Mouse (Mus musculus) hindbrain, embryonic 14.5 days (tissue): Measurements from ENCODE around the gene Lpar1. TPM values are rescaled to one million over a fixed set of nuclear protein-coding genes. Genes with fewer than 3 reads are reported as not detected.
A peak's percentile ranks its signal among the peaks of the same experiment; 100 is the strongest.

Experiments
- ATAC-seq: fragments of 200-750 bp; cut with Nextera tagmentation; 2 replicates; pipeline ENCODE4 v1.8.0; 2017; ENCODE audit warnings: moderate number of reproducible peaks, mild to moderate bottlenecking, moderate TSS enrichment, moderate library complexity; ENCODE audit not compliant: low FRiP score
- DNase-seq: peaks from one replicate; pipeline ENCODE4 v3.0.0-alpha.2; 2015; ENCODE audit warnings: low spot score
- H3K27ac ChIP-seq: fragments of 300-500 bp; sonication (generic); 2 replicates; pipeline ENCODE4 v1.5.1; 2014; ENCODE audit warnings: mild to moderate bottlenecking, moderate library complexity
- H3K27me3 ChIP-seq: fragments of 300-500 bp; sonication (generic); 2 replicates; pipeline ENCODE4 v1.6.1; 2014; ENCODE audit warnings: mild to moderate bottlenecking, low read length, mixed read lengths; ENCODE audit not compliant: control insufficient read depth, insufficient read depth
- H3K36me3 ChIP-seq: fragments of 300-500 bp; sonication (generic); replicated peaks from 2 replicates; pipeline ENCODE4 v1.6.1; 2014; ENCODE audit not compliant: control insufficient read depth, insufficient read depth
- H3K4me1 ChIP-seq: fragments of 300-500 bp; sonication (generic); replicated peaks from 2 replicates; pipeline ENCODE4 v1.6.1; 2014; ENCODE audit warnings: antibody characterized with exemption, low read length, mixed read lengths; ENCODE audit not compliant: control insufficient read depth, insufficient read depth
- H3K4me2 ChIP-seq: fragments of 300-500 bp; sonication (generic); replicated peaks from 2 replicates; pipeline ENCODE4 v1.6.1; 2014; ENCODE audit warnings: mild to moderate bottlenecking, moderate library complexity
- H3K4me3 ChIP-seq: fragments of 300-500 bp; sonication (generic); replicated peaks from 2 replicates; pipeline ENCODE4 v1.5.1; 2014; ENCODE audit warnings: mild to moderate bottlenecking, low read length
- H3K9ac ChIP-seq: fragments of 300-500 bp; sonication (generic); 2 replicates; pipeline ENCODE4 v1.6.1; 2014
- H3K9me3 ChIP-seq: fragments of 300-500 bp; sonication (generic); 2 replicates; pipeline ENCODE4 v1.6.1; 2016; ENCODE audit warnings: low read length; ENCODE audit not compliant: control insufficient read depth
- WGBS: fragments of 180-500 bp; shearing (Covaris S2); extraction: QIAGEN DNeasy Blood & Tissue Kit; methylation state at CpG from one replicate; pipeline ENCODE4 v1.1.7; 2014; 5-methylcytosine and 5-hydroxymethylcytosine counted together
- polyA plus RNA-seq: library from polyadenylated mRNA; unstranded; fragments of >200 nt; fragmentation: Nextera tagmentation; extraction: Ambion mirVana; gene quantifications from 2 replicates; pipeline ENCODE4 v1.2.1, GENCODE M21; 2014

Lpar1 gene
- polyA plus RNA-seq, 1 experiment from 2014 or later = 17.5 TPM

DNA sequence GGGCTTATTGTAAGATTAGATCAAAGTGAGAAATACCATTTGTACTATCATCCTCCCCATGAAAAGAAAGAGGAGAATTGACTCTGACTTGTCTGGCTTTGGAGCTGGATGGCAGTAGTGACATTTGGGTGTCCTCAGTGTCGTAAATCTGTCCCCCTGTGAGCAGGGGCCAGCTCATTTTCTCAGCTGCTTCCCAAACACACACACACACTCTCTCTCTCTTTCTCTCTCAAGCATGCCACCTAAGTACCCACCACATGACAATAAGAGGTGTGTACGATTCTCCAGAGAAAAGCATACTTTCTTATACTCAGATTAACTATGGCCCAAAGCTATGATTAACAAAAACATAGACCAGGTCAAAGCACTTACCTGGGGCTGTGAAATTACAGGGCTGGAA lies 49.4 kb downstream of the Lpar1 start:
- H3K9me3 ChIP-seq = no peaks in the 10 kb centered on the region
- no peak overlapping the region for H3K27ac ChIP-seq
- no peak for DNase-seq
- H3K4me1 ChIP-seq = no peaks in the 10 kb centered on the region
- H3K36me3 ChIP-seq = no peaks in the 10 kb centered on the region
- no peak overlapping the region for H3K4me2 ChIP-seq
- no peak for ATAC-seq
- H3K27me3 ChIP-seq = no peaks in the 10 kb centered on the region
- no peak overlapping the region for H3K4me3 ChIP-seq
- no peak overlapping the region for H3K9ac ChIP-seq
- 92% methylated on average over 2 of the region's 2 CpGs for WGBS

DNA sequence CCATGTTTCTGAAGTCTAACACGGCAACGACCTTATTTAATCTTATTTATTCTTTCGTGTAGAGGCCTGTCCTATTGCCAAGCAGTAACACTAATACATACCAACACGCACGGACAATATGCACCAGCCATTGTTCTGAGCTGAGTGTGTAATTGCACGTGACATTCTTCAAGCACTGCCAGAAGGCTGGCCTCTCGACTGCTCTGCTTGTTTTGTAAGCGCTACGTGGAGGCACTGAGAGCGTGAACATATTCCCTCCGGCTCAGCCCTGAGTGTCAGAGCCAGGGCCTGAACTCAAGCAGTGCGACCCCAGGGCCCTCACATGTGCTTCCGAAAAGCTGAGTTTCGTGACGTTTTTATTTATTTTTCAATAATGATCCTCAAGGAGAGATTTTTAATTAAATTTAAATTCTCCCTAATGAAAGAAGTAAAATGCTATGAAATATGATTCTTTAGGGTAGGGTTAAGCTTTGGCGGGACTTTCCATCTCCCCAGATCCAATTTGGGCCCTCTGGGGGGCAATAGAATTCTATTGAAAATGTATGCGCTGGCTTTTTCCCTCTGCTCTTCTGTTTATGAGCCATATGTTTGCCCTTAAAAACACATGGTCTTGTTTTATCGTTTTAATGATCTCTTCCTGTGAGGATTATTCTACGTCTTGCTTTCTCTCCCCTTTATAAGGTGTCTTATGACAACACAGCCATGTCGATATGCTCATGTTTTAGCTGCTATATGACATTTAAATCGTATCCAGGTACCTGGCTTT lies 52.5 kb downstream of the Lpar1 start:
- DNase-seq (peak; percentile 33), ATAC-seq (peak; percentile 71; the same call in 1 of the 2 replicates)
- Histone ChIP-seq H3K4me1 (no peaks in the 10 kb centered on the region), H3K9ac (no peak overlapping the region), H3K36me3 (no peaks in the 10 kb centered on the region), H3K4me2 (no peak overlapping the region), H3K9me3 (no peaks in the 10 kb centered on the region), H3K27me3 (no peaks in the 10 kb centered on the region), H3K27ac (no peak overlapping the region), H3K4me3 (no peak overlapping the region)
- 47% methylated on average over 21 of the region's 21 CpGs for WGBS

DNA sequence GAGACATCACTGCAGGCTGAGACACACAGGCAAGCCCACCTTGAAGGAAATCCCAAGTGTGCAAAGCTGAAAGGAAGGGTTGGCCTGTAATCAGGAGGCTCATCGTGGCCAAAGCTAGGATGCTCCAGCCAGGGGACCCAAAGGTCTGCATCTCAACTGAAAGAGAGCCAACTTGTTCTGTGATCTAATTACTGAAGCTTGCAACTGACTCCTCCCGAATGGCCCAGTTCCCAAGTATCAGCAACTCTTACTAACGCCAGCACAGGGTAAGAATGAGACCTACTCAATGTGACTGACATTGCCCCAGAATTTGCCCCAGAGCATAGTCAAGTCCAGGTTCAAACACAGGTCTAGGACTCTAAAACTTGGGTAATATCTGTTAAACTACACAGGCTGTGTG lies 53.9 kb downstream of the Lpar1 start:
- Histone ChIP-seq H3K4me3 (no peak overlapping the region), H3K4me2 (no peak overlapping the region), H3K9ac (no peak overlapping the region), H3K27ac (no peak overlapping the region), H3K4me1 (no peaks in the 10 kb centered on the region), H3K9me3 (no peaks in the 10 kb centered on the region), H3K27me3 (no peaks in the 10 kb centered on the region), H3K36me3 (no peaks in the 10 kb centered on the region)
- WGBS = 67% methylated on average over 3 of the region's 3 CpGs
- DNase-seq = no peak
- ATAC-seq = no peak

DNA sequence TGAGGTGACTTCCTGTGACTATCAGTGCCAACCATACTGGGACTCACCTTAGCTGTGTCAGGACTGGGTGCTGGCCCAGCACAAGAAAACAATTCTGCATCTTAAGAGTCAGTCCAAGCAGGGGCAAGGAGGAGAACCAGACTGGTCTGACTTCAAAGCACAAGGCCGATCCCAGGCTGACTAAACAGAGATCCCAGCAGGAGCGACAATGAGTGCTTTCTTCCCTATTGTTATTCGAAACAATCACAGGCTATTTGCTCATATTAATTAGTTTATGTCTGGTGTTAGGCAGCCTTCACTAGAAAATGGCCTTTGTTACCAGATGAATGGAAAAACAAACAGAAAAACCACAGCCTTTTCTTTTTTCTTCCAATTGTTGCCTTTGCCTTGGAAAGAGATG lies 54.5 kb downstream of the Lpar1 start:
- Histone ChIP-seq H3K27me3 (no peaks in the 10 kb centered on the region), H3K9me3 (no peaks in the 10 kb centered on the region), H3K27ac (no peak overlapping the region), H3K9ac (no peak overlapping the region), H3K36me3 (no peaks in the 10 kb centered on the region), H3K4me2 (no peak overlapping the region), H3K4me3 (no peak overlapping the region), H3K4me1 (no peaks in the 10 kb centered on the region)
- no peak; the same call in 1 of the 2 replicates for ATAC-seq
- no peak for DNase-seq
- WGBS = 30% methylated on average over 3 of the region's 3 CpGs

DNA sequence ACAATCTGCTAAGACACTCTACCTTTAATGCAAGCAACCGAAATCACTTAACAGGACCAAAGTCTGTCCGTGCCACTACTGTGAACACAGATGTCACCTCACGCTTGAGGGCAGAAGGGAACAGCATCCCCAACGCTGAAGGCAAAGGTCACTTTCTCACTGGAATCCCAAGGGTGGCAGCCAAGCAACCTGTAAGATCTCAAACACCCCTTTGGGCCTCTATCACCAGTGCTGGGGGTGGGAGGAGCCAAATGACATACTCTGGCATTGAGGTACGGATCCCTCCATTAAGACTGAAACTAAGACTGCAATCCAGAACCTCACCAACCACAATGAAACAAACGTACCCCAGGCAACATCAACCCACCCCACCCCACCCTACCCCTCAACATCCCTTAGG lies 55.0 kb downstream of the Lpar1 start:
- DNase-seq = no peak
- no peaks in the 10 kb centered on the region for H3K36me3 ChIP-seq
- ATAC-seq = no peak
- H3K27ac ChIP-seq = no peak overlapping the region
- H3K4me1 ChIP-seq = no peaks in the 10 kb centered on the region
- H3K9ac ChIP-seq = no peak overlapping the region
- H3K9me3 ChIP-seq = no peaks in the 10 kb centered on the region
- 63% methylated on average over 6 of the region's 6 CpGs for WGBS
- no peak overlapping the region for H3K4me3 ChIP-seq
- no peak overlapping the region for H3K4me2 ChIP-seq
- H3K27me3 ChIP-seq = no peaks in the 10 kb centered on the region

DNA sequence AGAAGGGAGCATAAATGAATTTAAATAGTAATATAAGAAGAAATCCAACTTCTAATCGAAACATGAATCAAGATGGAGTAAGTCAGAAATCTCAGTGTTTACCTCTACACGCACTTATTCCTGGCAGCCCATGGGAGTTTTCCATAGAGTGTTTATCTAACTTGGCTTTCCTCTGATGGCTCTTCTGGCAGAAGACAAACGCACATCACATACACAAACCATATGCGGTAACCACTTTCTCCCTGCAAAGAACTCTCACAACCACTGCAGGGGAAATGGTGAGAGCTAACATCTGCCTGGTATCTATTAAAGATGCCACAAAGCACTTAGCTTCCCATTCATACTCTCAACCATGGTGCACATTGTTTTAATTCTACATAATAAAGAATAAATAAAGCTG lies 56.4 kb downstream of the Lpar1 start:
- no peak for DNase-seq

DNA sequence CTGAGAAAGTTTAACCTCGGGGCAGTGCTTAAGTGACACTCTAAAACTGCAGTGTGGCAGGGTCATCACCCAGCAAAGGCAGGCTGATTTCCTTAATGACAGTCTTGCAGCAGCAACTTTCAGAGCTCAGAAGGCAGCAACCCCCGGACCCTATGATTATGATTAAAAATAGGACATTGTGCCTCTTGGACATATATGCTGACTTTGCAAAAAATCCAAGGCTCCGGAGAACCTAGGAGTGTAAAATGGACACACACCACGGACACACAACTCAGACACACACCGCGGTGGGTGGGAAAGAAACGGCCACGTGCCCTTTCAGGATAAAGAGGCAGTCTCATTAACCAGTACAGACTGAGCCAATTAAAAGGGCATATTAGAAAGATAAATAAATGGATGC lies 57.0 kb downstream of the Lpar1 start:
- Histone ChIP-seq H3K4me1 (no peaks in the 10 kb centered on the region), H3K4me3 (no peak overlapping the region), H3K36me3 (no peaks in the 10 kb centered on the region), H3K9ac (no peak overlapping the region), H3K4me2 (no peak overlapping the region), H3K27me3 (no peaks in the 10 kb centered on the region), H3K27ac (no peak overlapping the region), H3K9me3 (no peaks in the 10 kb centered on the region)
- WGBS = 86% methylated on average over 8 of the region's 8 CpGs
- no peak for ATAC-seq
- no peak for DNase-seq

More for the DNA sequence above, 56.4 kb downstream of the Lpar1 start:
- ATAC-seq = no peak
- no peaks in the 10 kb centered on the region for H3K27me3 ChIP-seq
- no peak overlapping the region for H3K4me2 ChIP-seq
- no peak overlapping the region for H3K27ac ChIP-seq
- H3K9me3 ChIP-seq = no peaks in the 10 kb centered on the region
- H3K9ac ChIP-seq = no peak overlapping the region
- no peaks in the 10 kb centered on the region for H3K4me1 ChIP-seq
- no peak overlapping the region for H3K4me3 ChIP-seq
- no peaks in the 10 kb centered on the region for H3K36me3 ChIP-seq
- WGBS = 89% methylated on average over 4 of the region's 4 CpGs

DNA sequence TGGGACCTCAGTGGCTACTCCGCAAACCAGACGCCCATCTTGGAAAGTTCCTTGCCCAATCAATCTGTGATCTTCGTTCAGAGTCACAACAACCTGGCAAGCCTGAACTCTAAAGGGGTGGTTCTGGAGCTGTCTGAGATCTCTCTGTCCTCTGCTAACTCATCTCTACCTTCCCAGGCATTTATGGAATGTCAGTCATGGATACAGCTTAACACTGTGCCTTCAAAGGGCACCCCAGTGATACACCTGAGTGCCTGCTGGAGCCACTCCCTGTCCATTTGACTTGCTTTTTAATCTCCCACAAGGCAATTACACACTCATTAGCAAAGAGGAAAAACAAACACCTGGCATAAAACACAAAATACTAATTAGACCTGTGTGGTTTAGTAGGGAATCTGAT lies 62.0 kb downstream of the Lpar1 start:
- Histone ChIP-seq H3K27me3 (no peaks in the 10 kb centered on the region), H3K27ac (no peak overlapping the region), H3K4me2 (no peak overlapping the region), H3K4me1 (no peaks in the 10 kb centered on the region), H3K36me3 (no peaks in the 10 kb centered on the region), H3K4me3 (no peak overlapping the region), H3K9me3 (no peaks in the 10 kb centered on the region), H3K9ac (no peak overlapping the region)
- no peak for ATAC-seq
- no peak for DNase-seq
- WGBS = 76% methylated on average over 3 of the region's 3 CpGs

DNA sequence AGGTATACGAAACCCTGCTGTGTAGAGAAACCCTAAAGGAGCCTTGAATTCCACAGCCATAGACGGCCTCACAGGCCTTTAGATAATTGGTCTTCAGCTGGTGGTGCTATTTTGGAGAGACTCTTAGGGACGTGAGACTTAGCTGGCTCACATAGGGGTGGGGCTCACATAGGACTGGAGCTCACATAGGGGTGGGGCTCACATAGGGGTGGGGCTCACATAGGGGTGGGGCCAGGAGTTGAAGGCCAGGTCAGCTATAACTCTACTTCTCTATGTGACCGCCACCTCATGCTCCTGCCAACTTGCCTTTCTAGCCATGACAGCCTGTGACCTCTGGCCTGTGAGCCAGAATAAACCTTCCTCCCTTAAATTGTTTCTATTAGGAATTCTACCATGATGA lies 63.3 kb downstream of the Lpar1 start:
- Histone ChIP-seq H3K27ac (no peak overlapping the region), H3K36me3 (no peaks in the 10 kb centered on the region), H3K4me2 (no peak overlapping the region), H3K4me1 (no peaks in the 10 kb centered on the region), H3K9me3 (no peaks in the 10 kb centered on the region), H3K27me3 (no peaks in the 10 kb centered on the region), H3K4me3 (no peak overlapping the region), H3K9ac (no peak overlapping the region)
- no peak for DNase-seq
- 82% methylated on average over 4 of the region's 4 CpGs for WGBS
- ATAC-seq = no peak

DNA sequence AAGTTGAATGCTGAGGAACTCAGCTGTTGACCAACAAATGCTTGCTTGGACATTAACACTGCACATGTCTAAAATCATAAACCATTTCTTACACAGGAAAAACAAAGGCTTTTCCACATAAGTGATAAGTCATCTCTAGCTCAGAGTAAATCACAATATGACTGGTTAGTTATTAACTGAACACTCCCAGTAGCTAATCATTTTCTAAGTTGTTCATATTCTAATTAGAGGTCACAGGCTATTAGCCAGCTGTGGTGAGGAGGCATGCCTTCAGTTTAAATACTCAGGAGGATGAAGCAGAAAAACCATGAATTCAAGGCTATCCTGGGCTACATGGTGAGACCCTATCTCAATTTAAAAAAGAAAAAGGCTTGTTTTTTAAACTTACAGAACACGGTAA lies 75.1 kb downstream of the Lpar1 start:
- no peaks in the 10 kb centered on the region for H3K27me3 ChIP-seq
- WGBS = 97% methylated on average over 1 of the region's 1 CpGs
- DNase-seq (no peak), ATAC-seq (no peak)
- no peak overlapping the region for H3K4me3 ChIP-seq
- H3K9ac ChIP-seq = no peak overlapping the region
- no peak overlapping the region for H3K4me2 ChIP-seq
- H3K4me1 ChIP-seq = no peaks in the 10 kb centered on the region
- H3K9me3 ChIP-seq = no peaks in the 10 kb centered on the region
- no peak overlapping the region for H3K27ac ChIP-seq
- H3K36me3 ChIP-seq = no peaks in the 10 kb centered on the region
